Mouse (Mus musculus) hematopoietic stem cell, adult 5-6 weeks (primary cell): ENCODE measurements around the gene Slc9a3r2. TPM values are rescaled to one million over a fixed set of nuclear protein-coding genes. Genes with fewer than 3 reads are reported as not detected.
A peak's percentile ranks its signal among the peaks of the same experiment; 100 is the strongest.

Experiments
- ATAC-seq, 2 experiments: fragments of 125-278 bp in 1 of 2; replicated peaks in 1 of 2; 2 replicates each; pipeline ENCODE4 v1.8.0; 2016 to 2017; ENCODE audit warnings: inconsistent platforms in 2 of 2, mild to moderate bottlenecking in 2 of 2, moderate number of reproducible peaks in 2 of 2, low read depth in 1 of 2, moderate TSS enrichment in 1 of 2; ENCODE audit not compliant: low FRiP score in 2 of 2, poor library complexity in 2 of 2, severe bottlenecking in 2 of 2, insufficient read depth in 1 of 2, low TSS enrichment in 1 of 2
- total RNA-seq: library from RNA; stranded (forward); fragments of 172-1452, 232-1000 nt; gene quantifications from 2 replicates; pipeline ENCODE4 v1.2.3, GENCODE M21; 2017

Gene Slc9a3r2
- total RNA-seq: 2.2 and 4.7 TPM in 2 replicates

DNA sequence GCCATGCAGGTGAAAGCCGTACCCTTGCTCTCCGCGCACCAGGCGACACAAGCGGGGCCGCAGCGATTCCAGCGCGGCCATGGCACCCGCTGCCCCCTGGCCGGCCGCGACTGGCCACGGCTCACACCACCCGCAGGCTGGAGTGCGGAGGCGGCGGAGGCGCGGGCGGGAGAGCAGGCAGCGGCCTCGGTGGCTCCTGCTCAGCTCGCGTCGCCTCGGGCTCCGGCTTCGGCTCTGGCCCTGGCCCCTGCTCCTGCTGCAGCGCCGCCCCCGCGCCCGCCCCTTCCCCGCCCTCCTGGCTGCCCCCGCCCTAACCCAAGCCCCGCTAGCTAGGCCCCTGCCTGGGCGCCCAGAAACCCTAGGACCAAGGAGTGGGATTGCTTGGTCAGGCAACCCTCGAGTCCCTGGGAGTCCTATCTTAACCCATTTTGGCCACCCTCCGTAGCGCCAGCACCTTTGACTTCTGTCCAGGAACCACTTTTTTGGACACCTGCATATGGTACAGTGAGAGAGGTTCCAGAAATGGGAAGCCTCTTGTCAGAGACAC lies at the start of gene Slc9a3r2:
TSS of gene Slc9a3r2 (minus strand) at position 258 of the 547 bp plus-strand sequence.
- ATAC-seq: no peak

DNA sequence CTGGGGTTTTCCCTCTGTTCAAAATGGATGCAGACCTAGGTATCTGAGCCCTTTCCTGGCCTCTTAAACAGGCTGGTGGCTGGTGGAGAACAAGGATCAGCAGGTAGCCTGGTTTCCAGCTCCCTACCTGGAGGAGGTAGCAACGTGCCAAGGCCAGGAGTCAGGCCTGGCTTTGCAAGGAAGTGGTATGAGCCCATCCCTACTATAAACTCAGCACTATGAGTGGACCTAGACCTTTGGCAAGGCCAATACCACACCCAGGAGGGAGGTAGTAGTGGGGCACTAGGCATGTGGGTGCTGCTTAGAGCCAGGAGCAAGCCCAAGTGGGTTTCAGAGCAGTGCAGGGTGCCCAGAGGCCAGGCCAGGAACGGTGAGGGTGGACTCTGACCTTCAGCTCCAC lies 49.3 kb upstream of the Slc9a3r2 start:
- no peak for ATAC-seq

GRCm38 (mm10) chr17:24698715-24699114 lies 48.6 kb upstream of the Slc9a3r2 start:
- ATAC-seq: no peak

DNA sequence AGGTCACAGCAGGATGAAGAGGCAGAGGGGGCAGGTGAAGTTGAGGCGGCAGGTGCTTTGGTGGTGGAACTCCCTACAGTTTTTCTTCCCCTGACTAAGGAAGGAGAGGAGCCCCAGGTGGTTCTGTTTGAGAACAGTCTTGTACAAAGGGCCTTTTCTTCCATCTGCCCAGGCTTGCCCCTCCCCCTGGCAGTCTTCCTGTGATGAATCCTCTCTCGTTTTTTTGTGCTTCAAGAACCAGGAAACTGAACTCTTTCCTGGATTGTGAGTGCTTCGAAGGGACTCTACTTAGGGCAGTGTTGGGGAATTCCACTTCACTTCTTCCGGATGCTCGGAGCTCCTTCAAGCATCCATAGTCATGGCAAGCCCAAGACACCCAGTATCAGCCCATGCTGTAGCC lies 47.9 kb upstream of the Slc9a3r2 start:
- ATAC-seq: no peak

- peak; percentile 42 to 67 for ATAC-seq
Observed at GRCm38 (mm10) chr17:24696011-24696697, 46.0 kb upstream of the Slc9a3r2 start, which contains the start of the genes Gfer and Noxo1. Gene Gfer (minus strand): TSS chr17:24696156. Gene Noxo1 (plus strand): TSS chr17:24696234.

DNA sequence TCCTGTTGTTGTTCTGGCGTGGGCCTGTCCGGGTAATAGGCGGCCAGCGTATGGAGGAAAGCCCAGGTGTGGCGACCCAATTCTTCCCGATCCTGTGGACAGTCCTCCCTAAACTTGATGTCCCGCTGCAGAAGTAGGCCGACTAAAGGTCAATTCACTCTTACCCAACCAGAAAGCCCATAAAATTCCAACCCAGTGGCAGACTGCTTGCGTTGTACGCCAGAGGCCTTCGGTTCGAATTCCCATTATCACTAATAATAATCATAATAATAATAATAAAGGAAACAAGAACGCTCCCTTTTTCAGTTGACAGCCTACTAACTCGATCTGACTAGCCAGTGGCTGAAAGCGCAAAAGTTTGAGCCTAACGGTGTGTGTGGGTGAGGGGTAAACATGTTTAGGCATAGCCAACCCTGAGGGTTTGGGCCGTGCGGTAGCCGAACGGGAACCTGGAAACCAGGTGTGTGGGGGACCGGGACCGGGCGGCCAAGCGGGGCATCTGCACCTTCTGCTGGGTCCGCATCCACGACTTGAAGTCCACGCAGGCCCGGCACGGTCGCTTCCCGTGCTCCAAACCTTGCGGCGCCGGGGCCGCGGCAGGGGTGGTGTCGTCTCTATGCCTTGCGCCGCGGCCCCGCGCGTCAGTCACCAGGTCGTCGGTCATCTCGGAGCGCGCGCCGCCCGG lies 45.3 kb upstream of the Slc9a3r2 start:
- 0 out of 4 replicates have a peak, but pooled peaks of 1 of the 2 experiments have one; percentile 6 for ATAC-seq

GRCm38 (mm10) chr17:24692385-24692784 lies 42.3 kb upstream of the Slc9a3r2 start:
- ATAC-seq: no peak

DNA sequence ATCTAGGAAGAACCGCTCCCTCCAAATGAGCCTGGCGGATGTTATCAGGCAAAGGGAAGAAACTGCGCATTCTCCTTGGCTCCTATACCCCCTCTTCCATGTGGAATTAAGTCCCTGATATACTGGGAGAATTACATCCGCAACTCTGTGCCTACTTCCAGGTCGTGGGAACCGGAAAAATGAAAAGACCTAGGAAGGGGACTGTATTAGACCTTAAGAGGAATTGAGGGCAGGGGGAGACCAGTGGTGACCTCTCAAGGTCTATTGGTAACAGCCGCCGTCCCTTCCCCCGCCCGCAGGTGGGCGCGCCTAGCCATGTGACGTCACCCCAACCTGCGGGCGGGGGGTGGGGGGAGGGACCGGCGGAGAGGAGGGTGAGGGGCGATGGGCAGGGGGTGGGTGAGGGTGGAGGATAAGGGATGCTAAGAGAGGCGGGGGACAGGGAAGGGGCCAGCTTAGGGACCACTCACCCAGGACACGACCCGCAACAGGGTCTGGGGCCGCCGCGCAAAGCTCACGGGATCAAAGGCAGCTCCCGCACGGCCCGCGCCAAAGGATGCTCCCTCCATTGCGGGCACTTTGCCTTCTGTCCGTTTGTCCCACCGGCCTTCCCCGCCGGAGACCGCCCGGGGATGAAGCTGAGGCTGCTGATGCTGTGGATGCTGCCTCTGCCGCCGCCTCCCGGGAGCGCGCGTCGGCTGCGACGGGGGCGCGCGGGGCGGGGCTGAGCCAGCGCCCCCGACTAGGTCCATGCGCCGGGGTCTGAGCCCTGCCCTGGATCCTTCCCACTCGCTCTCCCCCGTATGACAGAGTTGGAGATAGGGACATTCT lies 39.3 kb upstream of the Slc9a3r2 start, which contains the start of gene Syngr3:
TSS of gene Syngr3 (minus strand) at position 705 of the 831 bp plus-strand sequence.
- no peak for ATAC-seq

- ATAC-seq: no peak
Observed at GRCm38 (mm10) chr17:24687599-24687998, 37.5 kb upstream of the Slc9a3r2 start.

DNA sequence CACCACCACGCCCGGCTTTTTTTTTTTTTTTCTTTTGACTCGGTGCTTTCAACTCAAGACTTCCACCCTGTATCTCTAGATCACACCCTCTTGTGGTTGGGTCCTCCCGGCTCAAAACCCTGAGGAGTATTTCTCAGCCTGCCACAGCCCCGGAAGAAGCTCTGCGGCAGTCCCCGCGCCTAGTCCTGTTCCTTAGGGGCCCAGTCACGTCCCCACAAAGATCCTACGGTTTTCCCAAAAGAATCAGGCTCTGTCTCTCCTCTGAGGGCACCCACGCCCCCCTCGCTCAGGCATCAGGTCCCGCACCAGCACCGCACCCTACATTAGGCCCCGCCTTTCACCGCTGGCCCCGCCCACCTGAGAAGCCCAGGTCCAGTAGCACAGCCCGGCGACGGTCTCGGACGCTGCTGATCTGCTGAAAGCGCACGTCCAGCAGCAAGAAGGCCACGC lies 37.0 kb upstream of the Slc9a3r2 start:
- ATAC-seq: peak in 1 of 2 experiments; percentile 54; a peak in 2 of 4 replicates

- ATAC-seq: peak; percentile 56 to 75; a peak in 3 of 4 replicates
Observed at GRCm38 (mm10) chr17:24686514-24686913, 36.4 kb upstream of the Slc9a3r2 start.

DNA sequence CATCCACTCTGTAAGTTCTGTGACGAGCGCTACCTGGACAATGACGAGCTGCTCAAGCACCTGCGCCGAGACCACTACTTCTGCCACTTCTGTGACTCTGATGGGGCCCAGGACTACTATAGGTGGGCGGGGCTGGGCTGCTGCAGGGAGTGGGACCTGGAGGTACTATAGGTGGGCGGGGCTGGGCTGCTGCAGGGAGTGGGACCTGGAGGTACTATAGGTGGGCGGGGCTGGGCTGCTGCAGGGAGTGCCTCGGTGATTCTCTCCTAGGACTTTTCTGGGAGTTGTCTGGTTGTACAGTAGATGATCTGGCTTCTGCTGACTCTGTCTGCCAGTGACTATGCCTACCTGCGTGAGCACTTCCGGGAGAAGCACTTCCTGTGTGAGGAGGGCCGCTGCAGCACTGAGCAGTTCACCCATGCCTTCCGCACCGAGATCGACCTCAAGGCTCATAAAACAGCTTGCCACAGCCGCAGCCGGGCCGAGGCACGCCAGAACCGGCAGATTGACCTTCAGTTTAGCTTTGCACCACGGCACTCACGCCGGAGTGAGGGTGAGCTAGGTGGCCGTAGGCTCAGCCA lies 27.5 kb upstream of the Slc9a3r2 start:
- ATAC-seq: no peak

- no peak for ATAC-seq
Observed at GRCm38 (mm10) chr17:24676877-24677276, 26.8 kb upstream of the Slc9a3r2 start.

DNA sequence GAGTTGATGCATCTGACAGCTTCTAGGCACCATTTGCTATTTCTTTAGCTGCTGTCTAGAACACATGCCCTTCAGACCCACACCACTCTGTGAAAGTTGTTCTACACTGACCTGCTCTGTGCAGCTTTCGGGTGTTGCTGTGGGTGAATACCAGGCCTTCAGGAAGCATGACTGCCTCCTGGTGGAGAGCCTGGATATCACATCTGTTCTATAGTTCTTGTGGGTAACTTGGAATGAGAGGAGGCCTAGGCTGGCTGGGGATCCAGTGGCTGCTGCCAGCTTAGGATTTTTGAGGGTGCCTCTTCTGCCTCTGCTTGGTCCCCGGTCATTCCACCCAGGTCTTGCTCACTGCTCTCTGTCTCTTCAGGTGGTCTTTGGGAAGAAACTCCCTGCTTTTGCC lies 26.1 kb upstream of the Slc9a3r2 start:
- ATAC-seq: peak; percentile 46 to 78; a peak in 3 of 4 replicates

GRCm38 (mm10) chr17:24674277-24674676 lies 24.1 kb upstream of the Slc9a3r2 start:
- ATAC-seq: 0 out of 4 replicates have a peak, but pooled peaks have one; percentile 14 to 25

GRCm38 (mm10) chr17:24672141-24672540 lies 22.0 kb upstream of the Slc9a3r2 start:
- no peak for ATAC-seq

DNA sequence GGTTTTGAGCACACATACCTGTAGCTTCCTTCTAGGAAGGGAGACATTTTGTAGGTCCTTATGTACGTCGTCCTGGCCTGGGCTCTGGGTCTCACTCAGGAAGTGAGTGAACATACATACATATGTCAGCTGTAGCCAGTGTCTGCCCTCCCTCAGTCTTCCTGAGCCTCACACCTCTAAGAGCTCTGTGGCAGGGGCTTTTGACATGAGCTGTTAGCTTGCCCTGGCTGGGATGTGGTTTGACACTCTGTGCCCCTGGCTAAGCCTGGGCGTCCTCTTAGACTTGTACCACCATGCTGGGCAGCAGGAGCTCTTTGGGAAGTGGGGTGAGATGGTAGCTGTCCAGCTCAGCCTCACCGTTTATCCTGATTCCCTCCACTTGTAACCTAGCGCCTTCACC lies 21.2 kb upstream of the Slc9a3r2 start:
- ATAC-seq: no peak
